Mouse (Mus musculus) layer of hippocampus, adult 2 months (tissue): ENCODE data around the gene C1qtnf4. TPM values are rescaled to one million over a fixed set of nuclear protein-coding genes. Genes with fewer than 3 reads are reported as not detected.

Experiments
- DNase-seq, 2 experiments: peaks; one replicate each; pipeline ENCODE4 v3.0.0; 2022; ENCODE audit warnings: low spot score in 2 of 2
- H3K27ac ChIP-seq: fragments of 200-600 bp; 2 replicates; pipeline ENCODE4 v1.8.1; 2022
- H3K4me3 ChIP-seq: fragments of 200-600 bp; 2 replicates; pipeline ENCODE4 v1.8.1; 2022; ENCODE audit warnings: mild to moderate bottlenecking
- CTCF ChIP-seq: fragments of 200-600 bp; conservative IDR thresholded peaks from 2 replicates; pipeline ENCODE4 v1.8.1; 2022; ENCODE audit warnings: antibody characterized with exemption, mild to moderate bottlenecking, moderate library complexity
- total RNA-seq, 2 experiments: library from RNA; stranded (reverse); gene quantifications; 2 replicates each; pipeline ENCODE4 v1.2.3; 2021

The C1qtnf4 gene
- total RNA-seq, 2 experiments from 2014 or later = 184 to 200 TPM

DNA sequence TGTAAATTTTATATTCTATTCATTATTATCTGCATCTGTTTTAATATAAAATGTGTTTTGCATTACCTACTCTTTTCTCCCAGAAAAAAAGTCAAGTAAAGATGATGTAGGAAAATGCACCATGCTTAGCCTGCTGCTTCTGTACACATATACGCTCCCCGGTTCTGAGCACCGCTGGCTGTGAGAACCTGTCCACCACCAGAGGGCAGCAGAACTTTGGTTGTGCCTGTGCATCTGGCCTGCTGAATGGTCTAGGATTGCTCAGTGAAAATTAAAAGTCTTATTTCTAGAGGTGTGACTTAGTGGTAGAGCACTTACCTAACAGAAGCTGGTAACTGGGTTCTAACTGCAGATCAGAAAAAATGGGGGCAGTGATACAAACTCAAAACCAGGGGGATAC lies 19.1 kb upstream of the C1qtnf4 start:
- peak overlapping the region; percentile 56; the same call in 1 of the 2 replicates for H3K27ac ChIP-seq
- TF ChIP-seq CTCF = peak; percentile 95
- H3K4me3 ChIP-seq = no peak overlapping the region
- DNase-seq = peak; percentile 89 to 92

DNA sequence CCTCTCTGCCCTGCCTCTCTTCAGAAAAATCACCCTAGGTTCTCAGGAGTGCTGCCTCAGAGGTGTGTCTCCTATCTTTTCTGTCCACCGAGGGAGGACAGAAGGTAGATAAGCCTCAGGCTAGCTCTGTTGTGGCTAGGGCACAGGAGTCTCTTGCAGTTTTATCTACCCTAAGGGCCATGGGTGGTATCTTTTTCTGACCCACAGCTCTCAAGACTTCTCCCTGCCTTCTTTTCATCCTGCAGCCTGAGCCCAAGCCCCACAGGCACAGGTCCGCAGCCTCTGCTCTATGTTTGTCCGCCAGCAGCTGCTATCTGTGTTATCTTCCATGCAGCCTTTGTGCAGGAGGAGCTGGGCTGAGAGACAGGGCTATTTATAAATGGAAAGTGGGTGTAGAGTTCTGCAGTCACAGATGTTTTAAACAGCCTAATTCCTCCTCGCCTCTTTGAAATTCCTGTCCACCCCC lies 15.5 kb upstream of the C1qtnf4 start:
- no peak for TF ChIP-seq CTCF
- peak in 1 of 2 experiments; percentile 73 for DNase-seq
- peak overlapping the region; percentile 92 for H3K27ac ChIP-seq
- H3K4me3 ChIP-seq = no peak overlapping the region

DNA sequence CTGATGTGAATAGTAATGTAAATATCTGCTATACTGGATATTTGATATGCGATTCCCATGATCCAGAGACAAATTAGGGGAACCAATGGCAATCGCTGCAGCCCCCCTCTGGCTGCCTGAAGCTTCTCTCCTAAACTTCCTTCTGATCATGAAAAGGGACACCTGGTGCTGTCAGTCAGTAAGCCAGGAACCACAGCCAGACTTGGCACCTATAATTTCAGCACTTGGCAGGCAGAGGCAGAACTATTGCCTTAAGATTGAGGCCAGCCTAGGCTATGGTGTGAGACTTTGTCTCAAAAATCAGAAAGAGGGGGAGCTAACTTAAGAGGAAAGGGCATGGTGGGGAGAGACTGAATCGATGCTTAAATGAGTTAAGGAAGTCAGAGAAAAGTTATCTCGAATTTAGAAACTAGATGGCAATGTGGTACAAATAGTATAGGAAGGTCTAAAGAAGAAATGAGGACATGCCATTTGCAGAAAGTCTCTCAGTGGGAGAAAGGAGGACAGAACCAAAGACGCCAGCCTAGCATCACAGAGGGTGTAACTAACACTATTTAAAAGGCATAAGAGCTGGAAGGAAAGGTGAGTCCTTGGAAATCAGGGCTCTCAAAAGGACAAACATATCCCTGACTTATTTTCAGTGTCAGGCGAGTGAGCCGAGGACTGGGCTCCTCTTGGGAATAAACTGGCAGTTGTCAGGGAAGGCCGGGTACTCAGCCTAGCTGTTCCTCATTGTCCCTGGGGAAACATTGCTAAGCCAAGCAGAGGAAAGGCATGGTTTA lies 14.3 kb upstream of the C1qtnf4 start:
- peak overlapping the region; percentile 92 for H3K27ac ChIP-seq
- no peak for DNase-seq
- no peak for TF ChIP-seq CTCF
- H3K4me3 ChIP-seq = no peak overlapping the region

DNA sequence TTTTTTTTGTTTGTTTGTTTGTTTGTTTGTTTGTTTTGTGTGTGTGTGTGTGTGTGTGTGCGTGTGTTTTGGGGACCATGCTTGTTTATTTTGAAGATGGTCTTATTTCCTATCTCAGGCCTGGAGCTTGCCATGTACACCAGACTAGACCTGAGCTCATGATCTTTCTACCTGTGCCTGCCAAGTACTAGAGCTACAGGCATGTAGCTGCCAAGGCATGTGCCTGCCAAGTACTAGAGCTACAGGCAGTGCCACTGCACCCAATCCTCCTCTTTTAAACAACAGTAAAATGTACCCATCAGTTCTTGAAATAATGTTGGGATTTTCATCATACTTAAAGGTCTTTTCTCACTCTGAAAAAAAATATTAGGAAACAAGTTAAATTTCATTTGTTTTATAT lies 11.6 kb upstream of the C1qtnf4 start:
- TF ChIP-seq CTCF = no peak
- DNase-seq = no peak
- Histone ChIP-seq H3K27ac (peak overlapping the region; percentile 84), H3K4me3 (no peak overlapping the region)

DNA sequence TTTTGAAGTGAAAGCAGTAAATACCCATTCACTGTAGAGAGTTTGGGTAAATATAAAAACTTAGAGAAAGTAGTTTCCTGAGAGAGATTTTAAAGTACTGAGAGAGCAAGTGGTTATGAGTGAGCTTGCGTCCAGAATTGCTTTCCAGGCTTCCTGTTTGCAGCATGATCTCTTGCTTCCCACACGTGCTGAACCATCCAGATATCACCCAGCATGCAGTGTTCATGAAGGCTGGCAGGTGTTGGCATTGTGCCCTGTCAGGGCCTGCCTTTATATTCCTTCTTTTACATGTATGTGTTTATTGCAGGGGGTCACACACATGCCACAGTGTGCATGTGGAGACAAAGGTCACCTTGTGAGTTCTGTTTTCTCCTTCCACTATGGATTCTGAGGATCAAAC lies 10.4 kb upstream of the C1qtnf4 start:
- no peak overlapping the region for H3K4me3 ChIP-seq
- no peak for TF ChIP-seq CTCF
- H3K27ac ChIP-seq = peak overlapping the region; percentile 84
- no peak for DNase-seq

DNA sequence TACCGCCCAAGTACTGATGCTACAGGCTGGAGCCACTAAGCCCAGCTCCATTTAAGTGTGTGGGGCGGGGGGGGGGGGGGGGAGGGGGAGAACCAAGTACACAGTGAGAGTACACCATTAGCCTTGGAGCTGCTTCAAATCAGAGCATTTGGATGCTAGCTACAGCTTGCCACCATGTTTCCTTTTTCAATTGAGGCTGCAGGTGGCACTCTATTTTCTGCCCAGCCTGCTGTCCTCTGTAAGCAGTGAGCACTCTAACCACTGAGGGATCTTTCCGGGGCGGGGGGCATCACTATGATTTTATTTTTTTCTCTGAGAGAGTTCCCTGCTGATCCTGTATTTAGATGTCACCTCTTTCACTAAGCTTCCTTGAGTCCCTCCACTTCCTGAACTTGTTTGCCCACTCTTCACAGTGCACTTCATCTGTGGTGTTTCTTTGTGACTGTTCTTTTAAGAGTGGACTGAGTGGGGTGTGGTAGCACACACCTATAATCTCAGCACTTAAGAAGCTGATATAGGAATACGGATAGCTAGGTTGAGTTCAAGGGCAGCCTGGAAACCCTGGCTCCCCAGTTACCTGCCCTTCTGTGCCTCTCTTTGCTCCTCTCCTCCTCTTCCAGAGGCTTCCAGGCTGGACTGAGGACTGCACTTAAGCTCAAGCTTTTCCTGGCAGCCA lies 7.9 kb upstream of the C1qtnf4 start:
- DNase-seq = no peak
- 0 out of 2 replicates have a peak, but pooled peaks have one; percentile 6 for TF ChIP-seq CTCF
- Histone ChIP-seq H3K4me3 (no peak overlapping the region), H3K27ac (peak overlapping the region; percentile 84)

DNA sequence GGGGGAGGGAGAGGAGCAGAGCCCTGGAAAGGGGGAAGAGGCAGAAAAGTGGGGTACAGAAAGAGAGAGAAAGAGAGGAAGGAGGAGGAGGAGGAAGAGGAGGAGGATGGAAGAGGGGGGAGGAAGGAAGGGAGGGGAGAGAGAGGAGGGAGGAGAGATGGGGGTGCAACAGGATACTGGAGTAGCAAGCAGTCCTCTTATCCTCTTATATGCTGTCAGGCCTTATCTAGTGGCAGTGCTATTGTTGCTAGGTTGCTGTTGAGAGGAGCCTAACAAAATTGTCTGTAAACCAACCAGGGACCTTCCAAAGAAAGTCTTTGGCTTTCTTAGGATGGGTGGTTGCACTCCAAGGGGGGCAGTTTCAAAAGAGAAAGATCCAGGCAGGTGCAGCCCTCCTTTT lies 6.2 kb upstream of the C1qtnf4 start:
- DNase-seq = no peak
- peak overlapping the region; percentile 61; the same call in 1 of the 2 replicates for H3K27ac ChIP-seq
- no peak overlapping the region for H3K4me3 ChIP-seq
- TF ChIP-seq CTCF = no peak

DNA sequence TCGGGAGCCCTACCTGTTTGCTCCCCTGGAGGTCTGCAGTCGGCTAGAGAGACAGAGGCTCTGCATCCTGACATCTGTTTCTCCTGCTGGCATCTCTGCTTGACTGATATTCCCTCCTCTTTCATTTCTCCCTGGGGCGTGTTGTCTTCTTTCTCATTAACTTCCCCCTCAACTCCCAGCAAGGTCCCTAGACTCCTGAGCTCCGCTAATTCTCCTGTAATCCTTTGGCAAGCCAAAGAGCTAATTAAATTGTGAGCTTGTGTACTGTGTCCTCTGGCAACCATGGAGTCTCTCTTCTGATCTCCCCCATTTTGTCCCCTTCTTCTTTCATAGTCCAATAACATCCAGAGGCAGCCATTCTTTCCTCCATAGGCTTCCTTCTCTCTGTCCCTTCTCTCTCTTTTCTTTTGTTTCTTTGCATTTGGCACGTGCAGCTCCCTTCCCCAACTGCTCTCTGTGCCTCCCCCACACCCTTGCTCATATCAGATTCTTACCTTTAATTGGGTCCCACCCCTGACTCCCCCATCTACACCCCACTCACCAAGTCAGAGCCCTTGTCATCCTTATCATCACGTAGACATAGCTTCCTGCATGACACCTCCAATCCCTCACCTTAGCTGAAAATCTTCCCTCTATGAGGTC lies 5.4 kb upstream of the C1qtnf4 start:
- TF ChIP-seq CTCF = no peak
- Histone ChIP-seq H3K27ac (peak overlapping the region; percentile 61; the same call in 1 of the 2 replicates), H3K4me3 (no peak overlapping the region)
- no peak for DNase-seq

DNA sequence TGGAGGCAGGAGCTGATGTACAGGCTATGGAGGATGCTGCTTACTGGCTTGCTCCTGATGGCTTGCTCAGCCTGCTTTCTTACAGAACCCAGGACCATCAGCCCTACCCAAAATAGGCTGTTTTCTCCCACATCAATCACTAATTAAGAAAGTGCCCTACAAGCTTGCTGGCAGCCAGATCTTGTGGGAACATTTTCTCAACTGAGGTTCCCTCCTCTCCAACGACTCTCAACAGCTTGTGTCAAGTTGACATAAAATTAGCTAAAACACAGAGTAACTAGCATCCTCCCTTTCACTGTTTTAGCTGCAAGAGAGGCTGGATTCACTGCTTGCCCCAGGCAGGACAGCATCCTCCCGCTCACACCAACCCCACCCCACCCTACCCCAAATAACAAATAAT lies 3.8 kb upstream of the C1qtnf4 start:
- DNase-seq = no peak
- no peak overlapping the region for H3K27ac ChIP-seq
- TF ChIP-seq CTCF = no peak
- no peak overlapping the region for H3K4me3 ChIP-seq

DNA sequence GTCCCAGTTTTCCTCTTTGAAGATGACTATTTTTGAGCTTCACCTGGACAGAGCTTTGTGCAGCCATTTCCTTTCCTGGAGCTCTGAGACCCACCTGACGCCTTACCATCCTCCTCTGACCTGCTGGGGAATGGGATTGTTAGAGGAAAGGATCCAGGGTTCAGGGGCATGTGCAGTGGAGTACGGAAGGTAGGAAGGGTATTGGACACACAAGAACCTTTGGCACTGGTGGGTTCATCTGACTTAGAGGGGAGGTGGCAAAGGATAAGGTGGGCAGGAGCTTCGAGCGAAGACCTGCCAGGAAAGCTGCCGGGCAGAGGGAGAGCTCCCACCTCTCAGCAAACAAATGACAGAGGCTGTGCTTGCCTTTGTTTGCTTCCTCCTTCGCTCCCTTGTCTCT lies 776 bp downstream of the C1qtnf4 start:
- no peak for DNase-seq
- Histone ChIP-seq H3K27ac (peak overlapping the region; percentile 97), H3K4me3 (peak overlapping the region; percentile 72)
- TF ChIP-seq CTCF = no peak

DNA sequence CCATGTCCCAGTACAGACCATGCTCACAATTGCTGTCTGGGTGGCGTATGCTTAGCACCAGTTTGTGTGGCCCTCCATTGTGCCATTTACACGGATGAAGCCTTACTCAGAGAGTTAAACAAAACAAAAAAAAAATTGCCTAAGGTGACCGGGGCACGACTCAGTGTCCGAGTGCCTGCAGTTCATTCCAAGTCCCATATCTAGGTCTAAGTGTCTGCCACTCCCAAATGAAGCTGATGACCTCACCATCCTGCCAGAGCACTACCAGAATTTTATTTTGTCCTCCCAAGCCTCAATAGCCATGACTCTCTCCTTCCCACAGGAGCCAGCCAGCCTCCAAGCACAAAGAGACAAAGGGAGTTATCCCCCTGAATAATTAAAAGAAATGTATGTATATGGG lies 2.0 kb downstream of the C1qtnf4 start:
- Histone ChIP-seq H3K27ac (peak overlapping the region; percentile 97), H3K4me3 (peak overlapping the region; percentile 72)
- no peak for TF ChIP-seq CTCF
- no peak for DNase-seq

DNA sequence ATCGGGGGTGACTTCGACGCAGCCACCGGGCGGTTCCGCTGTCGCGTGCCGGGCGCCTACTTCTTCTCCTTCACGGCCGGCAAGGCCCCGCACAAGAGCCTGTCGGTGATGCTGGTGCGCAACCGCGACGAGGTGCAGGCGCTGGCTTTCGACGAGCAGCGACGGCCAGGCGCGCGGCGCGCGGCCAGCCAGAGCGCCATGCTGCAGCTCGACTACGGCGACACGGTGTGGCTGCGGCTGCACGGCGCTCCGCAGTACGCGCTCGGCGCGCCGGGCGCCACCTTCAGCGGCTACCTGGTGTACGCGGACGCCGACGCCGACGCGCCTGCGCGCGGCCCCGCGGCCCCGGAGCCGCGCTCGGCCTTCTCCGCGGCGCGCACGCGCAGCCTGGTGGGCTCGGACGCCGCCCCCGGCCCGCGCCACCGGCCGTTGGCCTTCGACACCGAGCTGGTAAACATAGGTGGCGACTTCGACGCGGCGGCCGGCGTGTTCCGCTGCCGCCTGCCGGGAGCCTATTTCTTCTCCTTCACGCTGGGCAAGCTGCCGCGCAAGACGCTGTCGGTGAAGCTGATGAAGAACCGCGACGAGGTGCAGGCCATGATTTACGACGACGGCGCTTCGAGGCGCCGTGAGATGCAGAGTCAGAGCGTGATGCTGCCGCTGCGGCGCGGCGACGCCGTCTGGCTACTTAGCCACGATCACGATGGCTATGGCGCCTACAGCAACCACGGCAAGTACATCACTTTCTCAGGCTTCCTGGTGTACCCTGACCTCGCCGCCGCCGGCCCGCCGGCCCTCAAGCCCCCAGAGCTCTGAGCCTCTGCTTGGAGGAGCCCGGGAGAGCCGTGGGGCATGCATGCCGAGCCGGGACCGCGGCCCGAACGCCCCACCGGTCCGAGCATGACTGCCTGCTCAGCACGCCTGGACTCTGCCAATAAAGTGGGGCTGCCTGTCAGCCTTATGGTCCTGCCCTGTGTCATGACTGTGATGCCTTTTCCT lies 4.2 kb downstream of the C1qtnf4 start:
- Histone ChIP-seq H3K4me3 (peak overlapping the region; percentile 50), H3K27ac (peak overlapping the region; percentile 80)
- DNase-seq = no peak
- no peak for TF ChIP-seq CTCF
